Mouse (Mus musculus): ENCODE results near the gene Ano6.

- no peak for TF ChIP-seq CTCF (IDR thresholded peaks at IDR 0.05; ENCODE audit: borderline replicate concordance, insufficient read depth, low read depth, low read length)
- TF ChIP-seq POLR2A (IDR thresholded peaks at IDR 0.05; ENCODE audit: borderline replicate concordance, insufficient read depth, low read length), result no peak
Measured at GRCm38 (mm10) chr15:95929087-95929486, 138.4 kb downstream of the Ano6 start.

Measured in cerebellum, adult 2 months (tissue).